Mouse (Mus musculus) bone marrow, adult 2 months (tissue): Measurements from ENCODE around the gene Kdm7a.
A peak's percentile ranks its signal among the peaks of the same experiment; 100 is the strongest.

Experiments used
- CTCF ChIP-seq: fragments of 200-500 bp; IDR thresholded peaks from 2 replicates; pipeline ENCODE4 v1.5.1; 2011; ENCODE audit warnings: low read length, control low read depth; ENCODE audit not compliant: control insufficient read depth, insufficient read depth
- POLR2A ChIP-seq: fragments of 200-500 bp; IDR thresholded peaks from 2 replicates; pipeline ENCODE4 v1.6.1; 2011; ENCODE audit warnings: low read depth, mild to moderate bottlenecking, control low read depth, low read length, borderline replicate concordance; ENCODE audit not compliant: control insufficient read depth

DNA sequence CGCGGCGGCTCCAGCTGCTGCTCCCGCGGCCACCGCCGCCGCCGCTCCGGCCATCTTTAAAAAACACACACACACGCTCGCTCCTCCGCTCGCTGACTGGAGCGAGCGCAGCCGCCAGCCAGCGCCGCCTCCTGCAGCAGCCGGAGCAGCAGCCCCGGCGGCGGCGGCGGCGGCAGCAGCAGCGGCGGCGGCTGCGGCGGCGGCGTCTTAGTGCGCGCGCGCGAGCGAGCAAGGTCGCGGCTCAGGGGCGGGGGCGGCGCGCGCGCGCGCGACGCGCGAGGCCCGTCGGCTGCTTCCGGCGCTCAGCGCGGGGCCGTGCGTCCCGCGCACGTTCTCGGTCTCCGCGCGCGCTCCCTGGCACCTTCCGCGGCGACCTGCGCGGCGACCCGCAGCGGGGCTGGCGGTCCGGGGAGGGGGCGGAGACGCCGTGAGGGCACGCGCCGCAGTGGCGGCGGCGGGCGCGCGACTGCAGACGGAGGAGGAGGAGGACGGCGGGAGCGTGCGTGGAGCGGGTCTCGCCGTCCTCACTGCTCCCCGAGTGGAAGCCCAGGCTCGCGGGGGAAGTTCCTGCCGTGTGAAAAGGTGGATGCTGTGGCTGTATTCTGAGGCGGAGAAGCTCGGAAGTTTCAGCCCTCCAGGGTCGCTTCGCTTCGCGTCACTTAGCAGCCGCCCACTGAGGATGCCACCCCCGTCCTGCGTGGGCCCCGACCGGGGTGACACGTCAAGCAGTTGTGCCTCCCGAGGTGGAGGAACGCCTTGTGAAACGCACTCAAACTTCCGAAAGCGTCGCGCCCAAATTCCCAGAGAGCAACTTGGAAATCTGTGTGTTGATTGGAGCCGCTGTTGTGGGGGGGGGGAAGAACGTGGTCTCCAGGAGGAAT is at the start of gene Kdm7a:
- TF ChIP-seq CTCF (no peak), POLR2A (peak; percentile 81; the same call in 1 of the 2 replicates)
